Mouse (Mus musculus): ENCODE data around the gene Pkig. TPM values are rescaled to one million over a fixed set of nuclear protein-coding genes. Genes with fewer than 3 reads are reported as not detected.
A peak's percentile ranks its signal among the peaks of the same experiment; 100 is the strongest.
"Not testable (repeated sequence)": the region's sequence is repeated elsewhere in the genome, so short reads cannot be mapped to it uniquely, and the experiment has no call there.

Gene Pkig
- total RNA-seq, 1 experiment from 2014 or later = 44.2 TPM

GRCm38 (mm10) chr2:163676321-163676720 is 18.1 kb downstream of the Pkig start:
- DNase-seq = no peak

GRCm38 (mm10) chr2:163676745-163677144 is 18.6 kb downstream of the Pkig start:
- no peak for DNase-seq

GRCm38 (mm10) chr2:163682344-163682743 is 24.2 kb downstream of the Pkig start:
- no peak for DNase-seq

GRCm38 (mm10) chr2:163685287-163685686 is 27.1 kb downstream of the Pkig start:
- no peak for DNase-seq

DNA sequence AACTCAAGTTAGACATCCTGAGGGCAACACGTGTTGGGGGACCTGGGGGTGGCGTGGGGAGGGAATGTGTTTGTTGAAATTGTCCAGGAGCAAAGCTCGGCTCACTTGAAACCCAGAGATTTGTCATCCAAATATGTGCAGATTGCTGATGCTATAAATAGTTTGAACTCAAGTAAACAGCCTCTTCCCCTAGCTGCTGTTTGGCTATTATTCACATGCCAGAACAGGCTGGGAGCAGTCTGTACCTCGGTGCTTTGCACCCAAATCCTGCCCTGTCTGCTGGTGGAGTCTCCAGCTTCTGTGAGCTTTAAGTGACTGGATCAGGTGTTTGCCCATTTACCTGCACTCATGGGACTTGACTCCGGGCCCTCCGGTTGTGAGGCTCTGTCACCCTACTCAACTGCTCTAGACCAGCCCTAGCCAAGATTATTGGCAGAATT is 27.6 kb downstream of the Pkig start:
- DNase-seq = peak; percentile 27

GRCm38 (mm10) chr2:163686233-163686632 is 28.0 kb downstream of the Pkig start:
- no peak for DNase-seq

DNA sequence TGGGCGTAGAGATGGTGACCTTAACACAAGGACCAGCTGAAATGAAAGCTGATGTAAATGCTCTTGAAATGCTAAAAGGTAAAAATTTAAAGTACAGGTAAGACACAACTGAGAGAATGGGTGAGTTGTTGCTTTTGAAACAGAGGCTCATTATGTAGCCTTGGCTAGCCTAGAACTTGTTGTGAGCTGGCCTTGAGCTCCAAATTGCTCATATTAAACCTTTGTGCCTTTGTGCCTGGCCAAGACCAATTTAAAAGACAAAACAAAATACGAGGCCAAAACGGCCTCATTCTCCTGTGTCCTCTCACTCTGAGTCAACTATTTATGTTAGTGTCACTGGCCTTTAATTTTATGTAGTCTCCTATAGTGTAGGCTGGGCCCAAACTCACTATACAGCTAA is 28.7 kb downstream of the Pkig start:
- peak; percentile 14 for DNase-seq

GRCm38 (mm10) chr2:163688377-163688776 is 30.2 kb downstream of the Pkig start:
- not testable (repeated sequence) for DNase-seq

DNA sequence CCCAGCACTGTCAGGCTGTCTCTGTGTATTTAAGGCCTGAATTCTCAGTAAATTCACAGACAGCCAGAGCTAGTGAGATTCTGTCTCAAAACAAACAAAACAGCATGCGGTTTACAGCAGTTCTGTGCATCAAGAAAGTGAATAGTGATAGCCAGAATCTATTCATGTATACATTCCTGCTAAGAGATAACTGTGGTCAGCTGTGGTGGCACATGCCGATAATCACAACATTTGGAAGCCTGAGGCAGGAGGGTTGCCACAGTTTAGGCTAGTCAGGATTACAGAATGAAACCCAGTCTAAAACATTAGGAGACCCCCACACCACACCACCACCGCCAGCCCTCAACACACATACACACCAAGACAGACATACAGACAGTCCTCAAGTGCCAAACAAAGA is 31.6 kb downstream of the Pkig start:
- no peak for DNase-seq

- no peak for DNase-seq
These were observed 32.5 kb downstream of the Pkig start for GRCm38 (mm10) chr2:163690409-163691304.

- DNase-seq = no peak
These were observed 33.8 kb downstream of the Pkig start for GRCm38 (mm10) chr2:163691846-163692605.

DNA sequence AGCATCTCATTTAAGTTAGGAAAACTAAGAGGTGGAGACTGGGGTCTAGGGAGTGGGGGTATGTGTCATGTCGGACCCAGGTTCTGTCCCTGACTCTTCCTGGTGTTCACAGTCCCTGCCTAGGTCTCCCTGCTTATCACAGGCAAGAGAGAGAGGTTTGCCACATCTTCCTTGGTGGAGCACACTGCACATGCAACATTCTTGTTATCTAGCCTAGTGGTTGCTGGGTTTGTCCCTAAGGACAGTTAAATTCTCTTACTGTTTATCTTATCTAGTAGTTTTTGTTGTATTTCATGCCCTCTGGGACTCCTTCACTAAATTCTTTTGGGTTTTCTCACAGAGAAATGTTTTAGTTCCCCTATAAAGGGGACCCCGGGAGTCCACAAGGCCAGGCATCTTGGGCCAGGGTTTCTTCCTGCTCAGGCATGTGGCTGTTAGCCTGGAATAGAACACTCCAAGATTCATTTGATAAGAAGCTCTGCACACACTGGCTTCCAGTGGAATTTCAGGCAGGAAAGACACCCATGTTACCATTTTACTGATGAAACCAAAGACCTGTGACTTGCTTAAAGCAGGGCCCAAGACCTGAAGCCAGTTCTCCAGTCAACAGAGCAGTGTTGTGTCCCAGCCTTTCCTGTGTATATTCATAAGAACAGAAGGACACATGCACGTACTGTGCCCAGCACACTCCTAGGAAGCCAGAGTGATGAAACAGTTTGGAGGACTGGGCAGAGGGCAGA is 34.9 kb downstream of the Pkig start:
- no peak for DNase-seq

DNA sequence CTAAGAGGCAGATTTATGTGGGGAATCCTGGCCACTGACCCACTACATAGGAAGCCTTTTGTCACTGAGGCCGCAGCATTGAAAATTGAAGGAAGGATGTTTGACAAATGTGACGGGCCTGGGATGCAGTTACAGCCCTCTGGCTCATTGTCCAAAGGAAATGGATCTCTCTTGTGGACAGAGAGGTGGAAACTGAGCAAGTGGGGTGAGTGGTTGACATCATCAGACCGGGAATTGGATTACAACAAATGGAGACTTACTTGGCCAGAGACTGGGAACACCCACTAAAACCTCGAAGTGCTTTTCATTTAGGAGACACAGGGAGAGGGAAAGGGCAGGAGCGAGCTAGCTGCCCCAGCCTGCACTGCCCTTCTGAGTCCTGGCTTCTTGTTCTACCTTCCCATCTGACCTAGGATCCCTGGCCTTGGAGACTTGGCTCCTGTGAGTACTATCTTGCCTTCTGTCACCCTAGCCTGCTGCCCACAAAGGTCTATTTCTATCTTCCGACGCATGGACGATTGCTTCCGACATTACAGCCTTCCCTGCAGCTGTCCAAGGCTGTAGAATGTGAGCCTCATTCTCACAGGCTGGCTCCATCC is 35.6 kb downstream of the Pkig start:
- peak; percentile 25 for DNase-seq

- no peak for DNase-seq
These were observed 38.6 kb downstream of the Pkig start for GRCm38 (mm10) chr2:163696763-163697162.

- no peak for DNase-seq
These were observed 39.7 kb downstream of the Pkig start for GRCm38 (mm10) chr2:163697764-163698480.

- DNase-seq = no peak
These were observed 41.0 kb downstream of the Pkig start for GRCm38 (mm10) chr2:163699078-163699780.

DNA sequence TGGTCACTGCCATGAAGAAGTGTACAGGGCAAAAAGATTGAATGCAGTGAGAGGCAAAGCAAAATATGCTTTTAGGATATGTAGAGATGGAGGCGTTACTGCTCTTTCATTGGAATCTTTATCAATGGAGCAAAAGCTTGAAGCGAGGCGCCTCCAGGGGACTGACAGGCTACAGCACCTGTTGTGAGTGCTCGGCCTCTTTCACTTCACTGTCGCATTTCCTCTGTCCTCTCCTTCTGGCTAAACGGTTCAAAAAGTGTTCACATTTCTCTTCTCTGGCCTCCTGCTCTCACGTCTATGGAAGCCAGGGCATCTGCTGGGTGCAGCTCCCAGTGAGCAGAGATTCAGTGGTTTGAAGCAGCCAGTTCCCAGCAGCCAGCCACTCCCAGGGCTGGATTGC is 44.2 kb downstream of the Pkig start:
- DNase-seq = no peak

- no peak for DNase-seq
These were observed 44.7 kb downstream of the Pkig start for GRCm38 (mm10) chr2:163702921-163703320.

- DNase-seq = no peak
These were observed 45.5 kb downstream of the Pkig start for GRCm38 (mm10) chr2:163703599-163704260.

DNA sequence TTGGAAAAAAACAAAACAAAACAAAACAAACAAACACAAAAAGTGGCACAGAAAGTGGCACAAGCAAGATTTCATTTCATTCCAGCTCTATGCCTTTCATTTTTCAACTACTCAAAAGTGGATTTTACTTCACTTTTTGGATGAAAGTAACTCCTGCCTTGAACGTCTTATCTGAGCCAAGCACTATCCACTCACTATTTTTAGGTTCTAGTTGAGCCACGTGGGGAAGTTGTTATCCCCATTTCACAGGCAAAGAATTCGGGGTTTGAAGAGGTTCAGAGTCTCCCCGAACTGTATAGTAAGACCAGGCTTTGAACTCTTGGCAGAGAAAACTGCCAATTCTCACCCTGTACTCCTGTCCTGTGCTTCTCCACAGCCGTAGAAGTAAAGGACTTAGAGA is 50.1 kb downstream of the Pkig start:
- DNase-seq = no peak

Data from adrenal gland, postnatal 14 days (tissue).